Mouse (Mus musculus) thymus, adult 2 months (tissue): ENCODE results near the gene Zfp128. TPM values are rescaled to one million over a fixed set of nuclear protein-coding genes. Genes with fewer than 3 reads are reported as not detected.
"Not testable (repeated sequence)": the region's sequence is repeated elsewhere in the genome, so short reads cannot be mapped to it uniquely, and the experiment has no call there.

ENCODE experiments used
- DNase-seq: peaks from one replicate; pipeline ENCODE4 v3.0.0; 2021
- H3K27ac ChIP-seq: fragments of 200-500 bp; 2 replicates; pipeline ENCODE4 v1.5.1; 2012; ENCODE audit warnings: low read length, control low read depth; ENCODE audit not compliant: control insufficient read depth, insufficient read depth
- H3K27me3 ChIP-seq: fragments of 200-500 bp; 2 replicates; pipeline ENCODE4 v1.6.1; 2012; ENCODE audit warnings: mild to moderate bottlenecking, low read length, moderate library complexity, mixed read lengths; ENCODE audit not compliant: control insufficient read depth, insufficient read depth
- H3K36me3 ChIP-seq: fragments of 200-500 bp; 2 replicates; pipeline ENCODE4 v1.6.1; 2012; ENCODE audit warnings: mild to moderate bottlenecking, low read length, moderate library complexity; ENCODE audit not compliant: control insufficient read depth, insufficient read depth
- H3K4me1 ChIP-seq: fragments of 200-500 bp; replicated peaks from 2 replicates; pipeline ENCODE4 v1.6.1; 2012; ENCODE audit warnings: low read length; ENCODE audit not compliant: control insufficient read depth, insufficient read depth
- H3K4me3 ChIP-seq: fragments of 200-500 bp; 2 replicates; pipeline ENCODE4 v1.5.1; 2012; ENCODE audit warnings: mild to moderate bottlenecking, low read length, control low read depth, moderate library complexity; ENCODE audit not compliant: control insufficient read depth, insufficient read depth
- CTCF ChIP-seq: fragments of 200-500 bp; IDR thresholded peaks from 2 replicates; pipeline ENCODE4 v1.5.1; 2012; ENCODE audit warnings: mild to moderate bottlenecking, control low read depth, low read length, moderate library complexity, borderline replicate concordance; ENCODE audit not compliant: control insufficient read depth, poor library complexity, insufficient read depth; ENCODE audit errors: extremely low read depth
- POLR2A ChIP-seq: fragments of 200-500 bp; IDR thresholded peaks from 2 replicates; pipeline ENCODE4 v1.6.1; 2012; ENCODE audit warnings: mild to moderate bottlenecking, low read length, control low read depth, moderate library complexity; ENCODE audit not compliant: control insufficient read depth, poor library complexity, insufficient read depth; ENCODE audit errors: extremely low read depth
- WGBS: fragments of 180-500 bp; shearing (Covaris S2); methylation state at CpG from one replicate; pipeline ENCODE4 v1.1.7; 2018; 5-methylcytosine and 5-hydroxymethylcytosine counted together
- polyA plus RNA-seq: library from polyadenylated mRNA; depleted of rRNA; stranded (reverse); fragments of >200 nt; gene quantifications from 2 replicates; pipeline ENCODE4 v1.2.3, GENCODE M21; 2012; rRNA removed

The Zfp128 gene
- polyA plus RNA-seq, 1 experiment: 1.7 TPM

GRCm38 (mm10) chr7:12934808-12935207 is 53.8 kb downstream of the Zfp128 start:
- H3K27me3 ChIP-seq: no peaks in the 10 kb centered on the region
- no peak overlapping the region for H3K27ac ChIP-seq
- no peaks in the 10 kb centered on the region for H3K4me1 ChIP-seq
- no peak for DNase-seq
- no peak for TF ChIP-seq POLR2A
- TF ChIP-seq CTCF: no peak
- H3K36me3 ChIP-seq: no peaks in the 10 kb centered on the region
- WGBS: 80% methylated on average over 3 of the region's 3 CpGs
- H3K4me3 ChIP-seq: no peak overlapping the region

- H3K36me3 ChIP-seq: not testable (repeated sequence)
Observed at GRCm38 (mm10) chr7:12937254-12937803, 56.4 kb downstream of the Zfp128 start.

GRCm38 (mm10) chr7:12940599-12940998 is 59.6 kb downstream of the Zfp128 start:
- TF ChIP-seq POLR2A (no peak), CTCF (no peak)
- Histone ChIP-seq H3K4me1 (no peaks in the 10 kb centered on the region), H3K4me3 (no peak overlapping the region), H3K27me3 (no peaks in the 10 kb centered on the region), H3K27ac (no peak overlapping the region), H3K36me3 (no peaks in the 10 kb centered on the region)
- DNase-seq: no peak
- WGBS: 88% methylated on average over 4 of the region's 4 CpGs

More at GRCm38 (mm10) chr7:12937254-12937803, 56.4 kb downstream of the Zfp128 start:
- H3K4me1 ChIP-seq, H3K27me3 ChIP-seq, DNase-seq, H3K27ac ChIP-seq, H3K4me3 ChIP-seq: not testable (repeated sequence)
- WGBS: 94% methylated on average over 4 of the region's 4 CpGs

Other genes starting within 250 kb of the Zfp128 start
- not detected in 2 replicates for gene Vmn2r54, start 240.9 kb upstream of the Zfp128 start, polyA plus RNA-seq
- not detected in 2 replicates for gene Vmn2r55, start 196.2 kb upstream of the Zfp128 start, polyA plus RNA-seq
- gene Vmn2r56, start 146.2 kb upstream of the Zfp128 start, polyA plus RNA-seq: not detected in 2 replicates
- 2.7 and 2.9 TPM in 2 replicates for gene Zscan18, start 77.5 kb upstream of the Zfp128 start, polyA plus RNA-seq
- 4.1 and 4.2 TPM in 2 replicates for gene Zfp329, start 62.3 kb upstream of the Zfp128 start, polyA plus RNA-seq
- gene Zfp110, start 46.4 kb upstream of the Zfp128 start, polyA plus RNA-seq: 16.9 and 17.6 TPM in 2 replicates
- gene Zscan22, start 16.6 kb downstream of the Zfp128 start, polyA plus RNA-seq: 14.3 and 14.9 TPM in 2 replicates
- 2,545 and 2,907 TPM in 2 replicates for gene Rps5, start 41.1 kb downstream of the Zfp128 start, polyA plus RNA-seq
- 1.0 and 1.8 TPM in 2 replicates for gene Rnf225, start 46.2 kb downstream of the Zfp128 start, polyA plus RNA-seq
- 8.7 and 9.3 TPM in 2 replicates for gene Zfp324, start 84.7 kb downstream of the Zfp128 start, polyA plus RNA-seq
- gene Zfp446, start 96.7 kb downstream of the Zfp128 start, polyA plus RNA-seq: 10.8 and 11.4 TPM in 2 replicates
- gene Slc27a5, start 117.0 kb downstream of the Zfp128 start, polyA plus RNA-seq: 0.89 and 3.0 TPM in 2 replicates
- 902 and 905 TPM in 2 replicates for gene Trim28, start 117.9 kb downstream of the Zfp128 start, polyA plus RNA-seq
- 78.8 and 127 TPM in 2 replicates for gene Zbtb45, start 128.9 kb downstream of the Zfp128 start, polyA plus RNA-seq
- 65.6 and 65.7 TPM in 2 replicates for gene Chmp2a, start 153.6 kb downstream of the Zfp128 start, polyA plus RNA-seq
- 236 and 244 TPM in 2 replicates for gene Ube2m, start 157.1 kb downstream of the Zfp128 start, polyA plus RNA-seq
- gene Mzf1, start 173.6 kb downstream of the Zfp128 start, polyA plus RNA-seq: 3.5 and 4.5 TPM in 2 replicates
- not detected in 2 replicates for gene Vmn1r85, start 214.0 kb downstream of the Zfp128 start, polyA plus RNA-seq
- gene Vmn1r86, start 238.7 kb downstream of the Zfp128 start, polyA plus RNA-seq: not detected in 2 replicates